Mouse (Mus musculus): ENCODE measurements around the gene Gna15.
A peak's percentile ranks its signal among the peaks of the same experiment; 100 is the strongest.

Gene Gna15

GRCm38 (mm10) chr10:81524051-81524605, at the start of gene Gna15:
Gene Gna15, minus strand, starts transcription at chr10:81524225.
- DNase-seq (ENCODE audit: low read depth), result peak; percentile 92

GRCm38 (mm10) chr10:81572975-81573374, 49.0 kb upstream of the Gna15 start:
- DNase-seq (ENCODE audit: low read depth), result no peak

GRCm38 (mm10) chr10:81572133-81572671, 48.2 kb upstream of the Gna15 start:
- DNase-seq (ENCODE audit: low read depth), result no peak

- DNase-seq (ENCODE audit: low read depth), result peak; percentile 99
Measured at GRCm38 (mm10) chr10:81571501-81571876, 47.5 kb upstream of the Gna15 start.

- peak; percentile 90 for DNase-seq (ENCODE audit: low read depth)
Measured at GRCm38 (mm10) chr10:81570831-81571500, 46.9 kb upstream of the Gna15 start.

- DNase-seq (ENCODE audit: low read depth), result no peak
Measured at GRCm38 (mm10) chr10:81570238-81570800, 46.3 kb upstream of the Gna15 start.

GRCm38 (mm10) chr10:81569507-81570237, 45.6 kb upstream of the Gna15 start:
- DNase-seq (ENCODE audit: low read depth), result no peak

- peak; percentile 89 for DNase-seq (ENCODE audit: low read depth)
Measured at GRCm38 (mm10) chr10:81568381-81569191, 44.6 kb upstream of the Gna15 start.

GRCm38 (mm10) chr10:81565257-81566228, 41.5 kb upstream of the Gna15 start:
- DNase-seq (ENCODE audit: low read depth), result no peak

- no peak for DNase-seq (ENCODE audit: low read depth)
Measured at GRCm38 (mm10) chr10:81564734-81565133, 40.7 kb upstream of the Gna15 start.

GRCm38 (mm10) chr10:81564216-81564615, 40.2 kb upstream of the Gna15 start:
- peak; percentile 80 for DNase-seq (ENCODE audit: low read depth)

- peak; percentile 91 for DNase-seq (ENCODE audit: low read depth)
Measured at GRCm38 (mm10) chr10:81563481-81563880, 39.5 kb upstream of the Gna15 start.

- DNase-seq (ENCODE audit: low read depth), result no peak
Measured at GRCm38 (mm10) chr10:81562411-81562810, 38.4 kb upstream of the Gna15 start.

- DNase-seq (ENCODE audit: low read depth), result peak; percentile 73
Measured at GRCm38 (mm10) chr10:81560719-81561459, 36.9 kb upstream of the Gna15 start.

- DNase-seq (ENCODE audit: low read depth), result peak; percentile 69
Measured at GRCm38 (mm10) chr10:81559627-81560539, 35.9 kb upstream of the Gna15 start.

- DNase-seq (ENCODE audit: low read depth), result no peak
Measured at GRCm38 (mm10) chr10:81559163-81559626, 35.2 kb upstream of the Gna15 start, which contains the start of gene Aes. Gene Aes, plus strand, starts transcription at chr10:81559488.

- DNase-seq (ENCODE audit: low read depth), result no peak
Measured at GRCm38 (mm10) chr10:81557491-81557890, 33.5 kb upstream of the Gna15 start.

GRCm38 (mm10) chr10:81556282-81556681, 32.3 kb upstream of the Gna15 start:
- DNase-seq (ENCODE audit: low read depth), result no peak

Data from 416B (cell line).